Mouse (Mus musculus) forebrain, embryonic 10.5 days (tissue): ENCODE measurements around the gene Wdtc1. TPM values are rescaled to one million over a fixed set of nuclear protein-coding genes. Genes with fewer than 3 reads are reported as not detected.

ENCODE experiments used
- DNase-seq: peaks from one replicate; pipeline ENCODE4 v3.0.0-alpha.2; 2017; ENCODE audit warnings: low spot score; ENCODE audit errors: extremely low spot score
- H3K27ac ChIP-seq: fragments of 300-500 bp; sonication (generic); 2 replicates; pipeline ENCODE4 v1.5.1; 2016; ENCODE audit warnings: mild to moderate bottlenecking
- H3K27me3 ChIP-seq: fragments of 300-500 bp; sonication (generic); 2 replicates; pipeline ENCODE4 v1.6.1; 2016; ENCODE audit warnings: mild to moderate bottlenecking; ENCODE audit not compliant: poor library complexity, severe bottlenecking
- H3K36me3 ChIP-seq: fragments of 300-500 bp; sonication (generic); replicated peaks from 2 replicates; pipeline ENCODE4 v1.6.1; 2016; ENCODE audit warnings: mild to moderate bottlenecking, moderate library complexity
- H3K4me1 ChIP-seq: fragments of 300-500 bp; sonication (generic); 2 replicates; pipeline ENCODE4 v1.6.1; 2016
- H3K4me3 ChIP-seq: fragments of 300-500 bp; sonication (generic); 2 replicates; pipeline ENCODE4 v1.5.1; 2016; ENCODE audit warnings: mild to moderate bottlenecking, moderate library complexity
- H3K9me3 ChIP-seq: fragments of 300-500 bp; sonication (generic); 2 replicates; pipeline ENCODE4 v1.6.1; 2016; ENCODE audit warnings: mild to moderate bottlenecking, moderate library complexity
- WGBS: fragments of 180-500 bp; shearing (Covaris S2); methylation state at CpG from one replicate; pipeline ENCODE4 v1.1.7; 2016; 5-methylcytosine and 5-hydroxymethylcytosine counted together
- polyA plus RNA-seq: library from polyadenylated mRNA; unstranded; fragments of >200 nt; fragmentation: Nextera tagmentation; extraction: Ambion mirVana; gene quantifications from 2 replicates; pipeline ENCODE4 v1.2.1, GENCODE M21; 2016

Gene Wdtc1
- 16.8 and 17.0 TPM in 2 replicates for polyA plus RNA-seq

DNA sequence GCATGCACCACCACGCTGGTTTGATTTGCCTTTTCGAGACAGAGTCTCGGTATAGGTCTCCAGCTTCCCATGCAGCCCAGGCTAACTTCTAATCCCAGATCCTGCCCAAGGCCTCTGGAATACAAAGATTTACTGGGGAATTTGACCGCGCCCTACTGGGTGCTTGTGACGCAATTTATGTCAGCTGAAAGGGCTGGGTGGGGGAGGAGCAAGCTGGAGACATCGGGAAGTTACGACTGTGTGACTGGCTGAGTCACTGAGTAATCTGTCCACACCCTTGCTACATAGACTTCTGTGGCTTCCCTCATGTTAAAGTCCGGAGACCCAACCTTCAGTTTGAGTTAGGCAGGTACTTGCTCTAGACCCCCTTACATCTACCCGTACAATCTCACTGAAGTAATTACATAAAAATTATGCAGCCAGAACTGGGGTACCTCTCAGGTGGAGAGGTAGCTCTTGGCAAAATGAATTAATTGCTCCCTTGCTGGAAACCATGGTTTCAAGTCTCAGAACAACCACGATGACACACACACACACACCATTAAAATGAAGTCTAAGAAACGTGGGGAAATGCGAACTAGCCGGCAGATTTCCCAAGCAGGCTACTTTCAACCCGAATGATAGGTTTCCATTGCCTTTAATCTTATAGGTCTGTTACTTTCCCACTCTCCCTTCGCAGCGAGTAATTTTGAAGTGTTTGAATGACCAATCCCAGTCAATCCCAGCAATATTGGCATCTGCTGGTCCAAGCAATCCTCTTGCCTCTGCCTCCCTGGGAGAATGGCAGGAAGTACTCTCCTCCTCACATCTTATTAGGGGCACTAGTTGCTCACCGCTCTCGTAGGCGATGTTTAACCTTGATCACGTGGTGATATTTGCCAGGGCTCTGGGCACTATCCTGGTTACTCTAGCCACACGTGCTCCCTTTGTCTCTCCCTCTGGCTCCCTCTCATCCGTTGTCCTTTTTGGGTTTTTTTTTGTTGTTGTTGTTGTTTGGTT, at the start of gene Wdtc1:
Gene Wdtc1, minus strand, starts transcription at position 115 of the 999 bp plus-strand sequence.
- H3K27ac ChIP-seq, result no peak within 1 kb of the TSS
- 91% methylated on average over 23 of the region's 23 CpGs for WGBS
- H3K27me3 ChIP-seq, result no peaks in the 10 kb centered on the region
- H3K4me3 ChIP-seq, result no peak within 1 kb of the TSS
- H3K36me3 ChIP-seq, result no peaks in the 10 kb centered on the region
- H3K4me1 ChIP-seq, result no peaks in the 10 kb centered on the region
- DNase-seq, result no peak
- H3K9me3 ChIP-seq, result no peaks in the 10 kb centered on the region

- H3K4me3 ChIP-seq, result no peak overlapping the region
- 77% methylated on average over 13 of the region's 13 CpGs for WGBS
- H3K27ac ChIP-seq, result no peak overlapping the region
- 0 out of 2 replicates have a peak, but pooled peaks cover 2% of the 10 kb centered on the region for H3K36me3 ChIP-seq
- DNase-seq, result no peak
- no peaks in the 10 kb centered on the region for H3K9me3 ChIP-seq
- no peaks in the 10 kb centered on the region for H3K27me3 ChIP-seq
- peaks cover 44% of the 10 kb centered on the region for H3K4me1 ChIP-seq
Observed at GRCm38 (mm10) chr4:133402011-133402410, 48.7 kb upstream of the Wdtc1 start.

DNA sequence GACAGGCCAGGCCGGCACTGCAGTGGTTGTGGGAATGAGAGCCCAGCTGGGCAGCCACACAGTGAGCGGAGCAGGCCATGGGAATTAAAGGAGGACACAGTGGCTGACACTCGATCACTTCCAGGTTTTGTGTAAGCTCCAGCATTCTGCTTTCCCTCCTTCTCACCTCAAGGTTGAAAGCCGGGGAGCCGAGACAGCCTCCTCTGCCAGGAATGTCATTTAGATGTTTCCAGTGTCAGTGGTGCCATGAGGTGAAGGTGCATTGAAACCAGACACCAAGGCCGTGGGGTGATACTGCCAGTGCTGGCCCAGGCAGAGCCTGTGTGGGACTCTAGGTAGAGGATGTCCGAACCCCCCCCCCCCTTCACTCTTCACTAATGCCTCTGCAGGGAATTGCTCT, 46.8 kb upstream of the Wdtc1 start:
- 0 out of 2 replicates have a peak, but pooled peaks cover 2% of the 10 kb centered on the region for H3K36me3 ChIP-seq
- H3K4me1 ChIP-seq, result peaks cover 50% of the 10 kb centered on the region
- no peak for DNase-seq
- H3K4me3 ChIP-seq, result no peak overlapping the region
- H3K27ac ChIP-seq, result no peak overlapping the region
- no peaks in the 10 kb centered on the region for H3K27me3 ChIP-seq
- 68% methylated on average over 7 of the region's 7 CpGs for WGBS
- no peaks in the 10 kb centered on the region for H3K9me3 ChIP-seq

- Histone ChIP-seq H3K4me3 (no peak overlapping the region), H3K36me3 (0 out of 2 replicates have a peak, but pooled peaks cover 2% of the 10 kb centered on the region), H3K9me3 (no peaks in the 10 kb centered on the region), H3K27me3 (no peaks in the 10 kb centered on the region), H3K4me1 (peaks cover 56% of the 10 kb centered on the region), H3K27ac (no peak overlapping the region)
- WGBS, result 93% methylated on average over 6 of the region's 6 CpGs
- no peak for DNase-seq
Observed at GRCm38 (mm10) chr4:133399509-133399908, 46.2 kb upstream of the Wdtc1 start.

- Histone ChIP-seq H3K9me3 (no peaks in the 10 kb centered on the region), H3K4me3 (no peak overlapping the region), H3K27me3 (no peaks in the 10 kb centered on the region), H3K27ac (no peak overlapping the region), H3K4me1 (peaks cover 61% of the 10 kb centered on the region), H3K36me3 (0 out of 2 replicates have a peak, but pooled peaks cover 2% of the 10 kb centered on the region)
- no peak for DNase-seq
- 92% methylated on average over 5 of the region's 5 CpGs for WGBS
Observed at GRCm38 (mm10) chr4:133398619-133399018, 45.3 kb upstream of the Wdtc1 start.

- H3K27me3 ChIP-seq, result no peaks in the 10 kb centered on the region
- peaks cover 61% of the 10 kb centered on the region for H3K4me1 ChIP-seq
- 0 out of 2 replicates have a peak, but pooled peaks cover 2% of the 10 kb centered on the region for H3K36me3 ChIP-seq
- WGBS, result 86% methylated on average over 8 of the region's 8 CpGs
- H3K27ac ChIP-seq, result peak overlapping the region; percentile 60; the same call in 1 of the 2 replicates
- DNase-seq, result no peak
- no peak overlapping the region for H3K4me3 ChIP-seq
- no peaks in the 10 kb centered on the region for H3K9me3 ChIP-seq
Observed at GRCm38 (mm10) chr4:133397961-133398360, 44.7 kb upstream of the Wdtc1 start.

GRCm38 (mm10) chr4:133397299-133397698, 44.0 kb upstream of the Wdtc1 start:
- DNase-seq, result no peak
- H3K27ac ChIP-seq, result peak overlapping the region; percentile 60
- 0 out of 2 replicates have a peak, but pooled peaks cover 2% of the 10 kb centered on the region for H3K36me3 ChIP-seq
- WGBS, result 36% methylated on average over 5 of the region's 5 CpGs
- no peak overlapping the region for H3K4me3 ChIP-seq
- no peaks in the 10 kb centered on the region for H3K9me3 ChIP-seq
- H3K27me3 ChIP-seq, result no peaks in the 10 kb centered on the region
- H3K4me1 ChIP-seq, result peaks cover 61% of the 10 kb centered on the region

DNA sequence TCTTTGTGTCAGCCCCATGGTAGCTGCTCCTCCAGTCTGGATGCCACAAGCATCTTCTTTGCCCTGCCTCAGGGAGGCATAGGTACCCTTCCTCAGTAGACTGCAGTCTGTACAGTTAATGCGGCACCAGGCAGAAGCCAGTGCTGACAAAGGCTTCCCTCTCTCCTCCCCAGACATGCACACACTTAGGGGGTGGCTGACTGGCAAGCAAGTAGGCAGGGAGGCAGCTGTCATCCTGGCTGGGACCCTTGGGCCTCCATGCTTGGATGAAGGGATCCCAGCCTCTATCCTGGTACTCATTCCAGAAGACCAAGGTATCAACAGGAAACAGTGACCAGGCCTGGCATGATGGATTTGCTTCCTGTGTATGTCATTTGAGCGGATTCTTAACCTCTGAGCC, 42.8 kb upstream of the Wdtc1 start:
- Histone ChIP-seq H3K27ac (peak overlapping the region; percentile 72), H3K4me1 (peaks cover 67% of the 10 kb centered on the region)

DNA sequence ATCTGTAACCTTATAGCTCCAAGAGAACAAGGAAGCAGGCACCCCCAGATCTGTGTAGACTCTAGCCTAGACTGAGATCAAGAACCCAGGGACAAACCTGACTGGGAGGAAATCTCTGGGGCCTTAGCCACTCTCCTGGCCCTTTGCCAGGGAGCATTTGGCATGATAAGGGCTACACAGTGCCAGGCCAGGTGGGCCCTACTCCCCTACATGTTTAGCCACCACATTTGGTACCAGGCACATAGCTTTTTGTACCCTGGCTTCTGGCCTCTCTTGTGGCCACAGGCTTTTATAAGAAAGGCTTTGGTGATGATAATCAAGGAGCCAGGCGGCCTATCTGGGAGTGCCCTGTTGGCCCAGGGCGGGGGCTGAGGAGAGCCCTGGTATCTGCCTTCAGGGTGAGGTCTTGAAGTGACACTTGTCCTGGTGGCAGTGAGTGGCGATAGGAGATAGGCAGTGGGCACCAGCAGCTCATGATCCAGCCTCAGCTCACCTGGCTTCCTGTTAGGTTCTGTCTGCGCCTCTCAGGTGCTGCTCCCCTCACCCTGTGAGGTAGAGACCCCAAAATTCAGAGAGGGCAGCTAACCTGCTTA, 41.8 kb upstream of the Wdtc1 start:
- Histone ChIP-seq H3K4me1 (peaks cover 72% of the 10 kb centered on the region), H3K27ac (peak overlapping the region; percentile 72), H3K36me3 (0 out of 2 replicates have a peak, but pooled peaks cover 2% of the 10 kb centered on the region), H3K4me3 (no peak overlapping the region), H3K9me3 (no peaks in the 10 kb centered on the region), H3K27me3 (no peaks in the 10 kb centered on the region)
- DNase-seq, result no peak
- WGBS, result 83% methylated on average over 4 of the region's 4 CpGs

More for the DNA sequence above, 42.8 kb upstream of the Wdtc1 start:
- 0 out of 2 replicates have a peak, but pooled peaks cover 2% of the 10 kb centered on the region for H3K36me3 ChIP-seq
- no peak overlapping the region for H3K4me3 ChIP-seq
- no peaks in the 10 kb centered on the region for H3K27me3 ChIP-seq
- 77% methylated on average over 2 of the region's 2 CpGs for WGBS
- no peaks in the 10 kb centered on the region for H3K9me3 ChIP-seq
- DNase-seq, result no peak

DNA sequence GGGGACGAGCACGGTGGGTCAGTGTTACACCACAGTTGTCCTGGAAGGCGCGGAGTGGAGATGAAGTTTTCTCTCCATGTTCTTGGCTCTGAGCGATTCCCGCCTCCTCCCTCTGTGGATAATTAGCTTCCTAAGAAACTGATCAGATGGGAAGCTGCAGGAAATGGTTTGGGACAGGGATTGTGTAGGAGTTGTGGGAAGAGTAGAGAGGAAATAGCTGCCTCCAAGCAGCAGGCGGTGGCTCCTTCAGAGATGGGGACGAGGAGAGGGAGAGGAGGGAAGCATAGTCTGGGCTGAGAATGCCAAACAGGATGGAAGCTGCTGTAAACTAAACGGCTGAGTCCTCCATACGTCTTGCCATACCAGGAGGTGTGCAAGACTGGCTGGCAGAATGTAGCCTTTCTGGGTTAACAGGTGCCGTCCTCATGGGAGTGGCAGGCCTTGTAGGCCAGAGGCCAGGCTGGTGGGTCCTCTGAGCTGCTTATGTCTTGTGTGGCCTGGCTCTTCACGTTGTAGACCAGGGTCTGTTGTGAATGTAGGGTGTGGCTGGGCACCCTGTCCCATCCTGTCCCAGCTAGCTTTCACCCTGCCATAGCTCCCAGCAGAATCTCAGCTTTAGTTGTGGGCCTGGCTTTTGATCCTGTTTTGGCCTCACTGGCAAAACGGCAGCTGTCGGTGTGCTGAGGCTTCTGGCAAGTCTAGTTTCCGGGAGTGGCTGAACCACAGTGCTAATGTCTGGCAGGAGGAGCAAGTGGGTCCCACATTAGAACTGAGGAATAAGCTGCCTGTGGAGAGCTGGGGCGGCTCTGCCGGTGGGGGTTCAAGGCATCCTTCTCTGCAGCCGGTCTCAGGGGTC, 38.1 kb upstream of the Wdtc1 start:
- WGBS, result 85% methylated on average over 18 of the region's 18 CpGs
- no peaks in the 10 kb centered on the region for H3K9me3 ChIP-seq
- 0 out of 2 replicates have a peak overlapping the region, but pooled peaks have one; percentile 1 for H3K27ac ChIP-seq
- H3K36me3 ChIP-seq, result no peaks in the 10 kb centered on the region
- H3K4me3 ChIP-seq, result no peak overlapping the region
- peaks cover 41% of the 10 kb centered on the region for H3K4me1 ChIP-seq
- H3K27me3 ChIP-seq, result no peaks in the 10 kb centered on the region
- no peak for DNase-seq

GRCm38 (mm10) chr4:133390585-133390984, 37.3 kb upstream of the Wdtc1 start:
- Histone ChIP-seq H3K36me3 (0 out of 2 replicates have a peak, but pooled peaks cover 2% of the 10 kb centered on the region), H3K4me3 (no peak overlapping the region), H3K9me3 (no peaks in the 10 kb centered on the region), H3K27me3 (no peaks in the 10 kb centered on the region), H3K27ac (no peak overlapping the region), H3K4me1 (peaks cover 33% of the 10 kb centered on the region)
- DNase-seq, result no peak
- 90% methylated on average over 6 of the region's 6 CpGs for WGBS

GRCm38 (mm10) chr4:133390042-133390441, 36.8 kb upstream of the Wdtc1 start:
- no peak for DNase-seq
- Histone ChIP-seq H3K36me3 (0 out of 2 replicates have a peak, but pooled peaks cover 3% of the 10 kb centered on the region), H3K27me3 (no peaks in the 10 kb centered on the region), H3K9me3 (no peaks in the 10 kb centered on the region), H3K27ac (no peak overlapping the region), H3K4me1 (peaks cover 27% of the 10 kb centered on the region), H3K4me3 (no peak overlapping the region)
- WGBS, result 92% methylated on average over 2 of the region's 2 CpGs
